Mouse (Mus musculus) limb, embryonic 11.5 days (tissue): ENCODE measurements around the gene Gm7168. TPM values are rescaled to one million over a fixed set of nuclear protein-coding genes. Genes with fewer than 3 reads are reported as not detected.
"Not testable (repeated sequence)": the region's sequence is repeated elsewhere in the genome, so short reads cannot be mapped to it uniquely, and the experiment has no call there.

Source experiments
- ATAC-seq: fragments of 200-750 bp; cut with Nextera tagmentation; 2 replicates; pipeline ENCODE4 v1.8.0; 2017; ENCODE audit warnings: low read depth; ENCODE audit not compliant: insufficient number of reproducible peaks, low FRiP score, low TSS enrichment
- DNase-seq: peaks from one replicate; pipeline ENCODE4 v3.0.0-alpha.2; 2015; ENCODE audit warnings: low spot score
- H3K27ac ChIP-seq: fragments of 300-500 bp; sonication (generic); replicated peaks from 2 replicates; pipeline ENCODE4 v1.5.1; 2014; ENCODE audit warnings: low read depth, mild to moderate bottlenecking, low read length
- H3K27me3 ChIP-seq: fragments of 300-500 bp; sonication (generic); 2 replicates; pipeline ENCODE4 v1.6.1; 2014; ENCODE audit warnings: mild to moderate bottlenecking, low read length, mixed read lengths; ENCODE audit not compliant: control insufficient read depth, insufficient read depth
- H3K36me3 ChIP-seq: fragments of 300-500 bp; sonication (generic); 2 replicates; pipeline ENCODE4 v1.6.1; 2014; ENCODE audit warnings: mild to moderate bottlenecking, low read length, moderate library complexity, mixed read lengths; ENCODE audit not compliant: control insufficient read depth, insufficient read depth
- H3K4me1 ChIP-seq: fragments of 300-500 bp; sonication (generic); 2 replicates; pipeline ENCODE4 v1.6.1; 2014; ENCODE audit warnings: low read length, mixed read lengths; ENCODE audit not compliant: control insufficient read depth, insufficient read depth
- H3K4me2 ChIP-seq: fragments of 300-500 bp; sonication (generic); 2 replicates; pipeline ENCODE4 v1.6.1; 2014; ENCODE audit warnings: low read depth, mild to moderate bottlenecking, moderate library complexity; ENCODE audit not compliant: severe bottlenecking
- H3K4me3 ChIP-seq: fragments of 300-500 bp; sonication (generic); 2 replicates; pipeline ENCODE4 v1.5.1; 2014; ENCODE audit warnings: low read depth, low read length
- H3K9ac ChIP-seq: fragments of 300-500 bp; sonication (generic); 2 replicates; pipeline ENCODE4 v1.6.1; 2014; ENCODE audit warnings: mild to moderate bottlenecking, low read length
- H3K9me3 ChIP-seq: fragments of 300-500 bp; sonication (generic); 2 replicates; pipeline ENCODE4 v1.6.1; 2016; ENCODE audit warnings: low read length; ENCODE audit not compliant: control insufficient read depth
- WGBS: fragments of 180-500 bp; shearing (Covaris S2); extraction: QIAGEN DNeasy Blood & Tissue Kit; methylation state at CpG from one replicate; pipeline ENCODE4 v1.1.7; 2014; 5-methylcytosine and 5-hydroxymethylcytosine counted together
- polyA plus RNA-seq: library from polyadenylated mRNA; unstranded; fragments of >200 nt; fragmentation: Nextera tagmentation; extraction: Ambion mirVana; gene quantifications from 2 replicates; pipeline ENCODE4 v1.2.1, GENCODE M21; 2014

The Gm7168 gene
- polyA plus RNA-seq, 1 experiment from 2014 or later, result not detected

DNA sequence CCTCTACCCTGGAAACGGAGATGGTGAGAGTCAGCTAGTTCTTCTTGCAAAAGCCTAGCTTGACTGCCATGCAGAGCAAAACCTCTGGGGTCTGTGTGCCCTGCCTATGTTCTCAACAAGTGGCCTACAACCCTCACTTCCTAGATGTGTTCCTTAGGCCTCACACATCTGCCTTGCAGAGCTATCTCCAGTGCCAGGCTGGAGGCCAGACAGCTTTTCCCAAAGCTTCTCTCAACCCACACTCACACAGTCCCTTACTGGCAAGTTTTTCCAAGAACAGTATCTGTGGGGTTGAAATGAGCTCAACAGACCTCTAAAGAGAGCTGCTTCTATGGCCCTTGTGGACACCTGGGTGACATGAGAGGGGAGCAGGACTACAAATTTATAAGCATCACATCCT is 3.4 kb downstream of the Gm7168 start:
- not testable (repeated sequence) for ATAC-seq, H3K36me3 ChIP-seq, H3K27me3 ChIP-seq, DNase-seq, H3K4me1 ChIP-seq, H3K27ac ChIP-seq, H3K4me2 ChIP-seq, H3K9me3 ChIP-seq, H3K4me3 ChIP-seq, H3K9ac ChIP-seq
- WGBS, result 90% methylated on average over 1 of the region's 1 CpGs

DNA sequence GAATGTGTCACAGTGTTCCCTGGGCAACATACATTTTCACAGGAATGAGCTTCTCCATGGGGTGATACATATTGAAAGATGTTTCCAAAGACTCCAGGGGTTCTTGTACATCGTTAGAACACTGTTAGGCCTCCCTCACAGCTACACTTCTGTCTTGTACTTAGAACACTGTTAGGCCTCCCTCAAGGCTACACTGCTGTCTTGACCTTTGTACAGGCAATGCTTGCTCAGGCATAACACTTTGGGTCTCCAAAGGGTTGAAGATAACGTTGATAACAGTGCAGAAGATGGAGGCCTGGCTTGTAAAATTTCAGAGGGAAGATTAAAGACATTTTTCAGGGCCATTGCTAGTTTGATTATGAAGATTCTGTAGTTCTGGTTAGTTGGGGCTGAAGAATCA is 10.0 kb downstream of the Gm7168 start:
- H3K4me3 ChIP-seq, H3K4me1 ChIP-seq, H3K27ac ChIP-seq, H3K9me3 ChIP-seq, H3K27me3 ChIP-seq, H3K9ac ChIP-seq, H3K4me2 ChIP-seq, ATAC-seq, DNase-seq, H3K36me3 ChIP-seq: not testable (repeated sequence)
- WGBS, result 65% methylated on average over 1 of the region's 2 CpGs

DNA sequence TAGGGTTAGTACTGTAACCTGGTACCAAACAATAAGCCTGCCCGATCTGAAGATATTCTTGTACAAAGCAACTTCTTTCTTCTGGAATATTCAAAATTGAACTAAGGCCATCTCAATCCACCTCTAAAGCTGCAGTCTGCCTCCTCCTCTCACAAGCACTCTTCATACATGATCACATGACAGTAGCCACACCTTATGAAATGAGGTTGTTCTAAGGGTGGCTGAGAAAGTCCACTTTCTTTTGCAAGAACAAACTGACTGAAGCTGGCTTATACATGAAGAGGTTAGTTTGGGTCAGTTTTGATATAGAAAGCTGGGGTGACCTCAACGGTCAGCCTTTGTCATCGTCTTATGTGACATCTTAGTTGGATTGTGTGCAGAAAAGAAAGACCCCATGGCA is 14.1 kb downstream of the Gm7168 start:
- WGBS, result 97% methylated on average over 3 of the region's 3 CpGs
- not testable (repeated sequence) for DNase-seq, H3K27ac ChIP-seq, H3K9me3 ChIP-seq, H3K4me2 ChIP-seq, H3K4me1 ChIP-seq, ATAC-seq, H3K27me3 ChIP-seq, H3K9ac ChIP-seq, H3K4me3 ChIP-seq, H3K36me3 ChIP-seq

DNA sequence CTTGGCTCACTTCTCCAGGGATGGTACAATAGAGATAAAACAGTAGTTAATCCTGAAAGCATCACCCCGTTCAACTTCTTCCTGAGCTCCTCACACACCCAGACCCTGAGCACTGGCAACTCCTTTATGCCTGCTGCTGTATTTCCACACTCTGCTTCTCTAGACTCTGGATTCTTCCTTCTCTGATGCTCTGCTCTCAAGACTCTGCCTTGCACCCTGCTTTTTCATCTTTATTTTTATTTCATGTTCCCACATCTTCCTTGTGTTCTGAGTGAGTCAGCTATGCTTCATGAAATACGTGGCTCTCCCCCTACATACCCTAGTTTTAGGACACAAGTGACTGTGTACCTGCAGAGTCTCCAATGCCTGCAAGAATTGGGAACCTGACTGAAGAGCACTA is 16.9 kb downstream of the Gm7168 start:
- H3K27ac ChIP-seq, H3K4me2 ChIP-seq, H3K9me3 ChIP-seq, H3K36me3 ChIP-seq, H3K9ac ChIP-seq, H3K4me3 ChIP-seq, DNase-seq, H3K27me3 ChIP-seq, H3K4me1 ChIP-seq, ATAC-seq: not testable (repeated sequence)
- 40% methylated on average over 1 of the region's 2 CpGs for WGBS

DNA sequence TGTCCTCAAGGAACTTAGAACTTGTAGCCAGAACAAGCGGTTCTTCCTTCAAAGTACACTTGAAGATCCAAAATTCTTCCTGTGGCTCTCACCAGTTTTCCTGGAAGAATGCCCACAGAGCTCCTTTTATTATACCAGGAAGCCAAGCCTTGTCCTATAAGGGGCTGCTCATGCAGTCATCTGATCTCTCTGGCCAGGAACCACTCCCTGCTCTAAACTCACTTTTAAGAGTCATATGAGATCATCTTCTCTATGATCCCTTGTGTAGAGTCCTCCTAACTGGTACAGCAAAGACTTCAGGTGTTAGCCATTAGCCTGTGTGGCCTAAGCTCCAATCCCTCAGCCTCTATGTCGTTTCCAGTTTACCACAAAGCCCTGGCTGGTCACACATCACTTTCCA is 21.7 kb downstream of the Gm7168 start:
- not testable (repeated sequence) for H3K4me1 ChIP-seq, DNase-seq, H3K27ac ChIP-seq, H3K4me3 ChIP-seq, H3K9ac ChIP-seq, H3K4me2 ChIP-seq, H3K9me3 ChIP-seq, H3K36me3 ChIP-seq, ATAC-seq, H3K27me3 ChIP-seq
- WGBS, result 85% methylated on average over 1 of the region's 2 CpGs

DNA sequence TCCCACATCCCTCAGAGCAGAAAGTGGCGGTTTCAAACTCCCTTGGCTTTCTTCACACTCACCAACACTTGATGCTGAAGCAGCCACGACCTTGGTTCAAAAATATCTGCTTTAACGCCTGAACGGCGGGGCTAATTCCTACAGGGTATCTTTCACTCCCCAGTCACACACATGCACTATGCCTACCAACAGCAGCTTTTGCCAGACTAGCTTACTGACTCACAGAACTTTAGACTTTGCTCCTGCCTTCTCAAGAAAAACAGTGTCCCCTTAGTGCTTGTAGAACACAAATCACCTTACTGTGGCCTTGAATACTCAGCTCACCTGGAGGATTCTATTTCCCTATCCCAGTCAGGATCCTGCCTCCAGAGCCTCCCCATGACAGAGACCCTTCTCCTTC is 22.6 kb downstream of the Gm7168 start:
- not testable (repeated sequence) for H3K9me3 ChIP-seq, H3K27me3 ChIP-seq, H3K4me3 ChIP-seq, H3K27ac ChIP-seq, H3K4me1 ChIP-seq, ATAC-seq, H3K4me2 ChIP-seq, H3K9ac ChIP-seq, DNase-seq, H3K36me3 ChIP-seq
- WGBS, result 85% methylated on average over 5 of the region's 5 CpGs

DNA sequence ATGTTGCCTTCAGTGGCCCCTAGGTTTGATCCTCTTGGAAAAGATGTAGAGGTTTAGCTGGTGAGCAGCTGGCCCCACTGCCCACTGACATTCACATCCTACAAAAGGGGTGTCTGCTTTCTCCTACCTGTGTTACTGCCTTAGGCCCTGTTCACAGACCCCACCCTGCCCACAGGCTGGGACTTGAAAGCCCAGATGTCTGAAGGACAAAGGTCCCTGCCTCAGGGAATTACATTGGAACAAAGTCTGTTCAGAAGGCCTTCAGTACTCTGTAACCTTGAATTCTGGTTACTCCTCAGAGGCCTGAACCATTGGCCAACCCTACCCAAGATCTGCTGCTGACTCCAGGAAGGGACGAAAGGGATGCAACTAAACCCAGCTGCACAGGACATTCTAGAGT is 39.5 kb downstream of the Gm7168 start:
- Histone ChIP-seq H3K36me3 (no peaks in the 10 kb centered on the region), H3K27ac (no peak overlapping the region), H3K4me1 (no peaks in the 10 kb centered on the region), H3K9me3 (no peaks in the 10 kb centered on the region), H3K4me3 (no peak overlapping the region), H3K27me3 (no peaks in the 10 kb centered on the region), H3K9ac (no peak overlapping the region), H3K4me2 (no peak overlapping the region)
- DNase-seq (no peak), ATAC-seq (no peak)
- 88% methylated on average over 1 of the region's 1 CpGs for WGBS

DNA sequence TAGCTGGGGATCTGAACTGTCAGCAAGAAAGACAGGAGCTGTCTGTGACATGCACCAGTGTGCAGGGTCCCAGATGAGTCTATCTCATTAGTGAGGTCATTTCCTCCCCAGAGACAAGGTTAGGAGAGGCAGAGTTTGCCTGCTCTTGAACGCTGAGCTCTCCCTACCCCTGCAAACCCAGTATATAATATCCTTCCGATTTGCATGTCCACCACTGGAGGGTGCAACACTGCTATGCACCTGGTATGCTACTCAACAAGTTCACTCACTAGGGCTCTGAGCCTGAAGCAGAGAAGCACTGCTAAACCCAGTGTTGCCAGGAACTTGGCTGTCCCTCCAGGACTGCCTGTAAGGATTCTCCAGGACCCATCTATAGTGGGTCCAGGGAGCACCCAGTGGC is 45.3 kb downstream of the Gm7168 start:
- not testable (repeated sequence) for H3K36me3 ChIP-seq, H3K27ac ChIP-seq, DNase-seq, H3K4me3 ChIP-seq, H3K4me2 ChIP-seq, H3K9me3 ChIP-seq, ATAC-seq, H3K9ac ChIP-seq, H3K27me3 ChIP-seq, H3K4me1 ChIP-seq
- 66% methylated on average over 2 of the region's 2 CpGs for WGBS
